Mouse (Mus musculus) liver, postnatal 0 days (tissue): ENCODE results near the gene Lpcat2. TPM values are rescaled to one million over a fixed set of nuclear protein-coding genes. Genes with fewer than 3 reads are reported as not detected.

Experiments used
- ATAC-seq: fragments of 200-750 bp; cut with Nextera tagmentation; 2 replicates; pipeline ENCODE4 v1.8.0; 2017; ENCODE audit warnings: mild to moderate bottlenecking, moderate library complexity
- DNase-seq: peaks from one replicate; pipeline ENCODE4 v3.0.0-alpha.2; 2016
- H3K27ac ChIP-seq: fragments of 300-500 bp; sonication (generic); 2 replicates; pipeline ENCODE4 v1.5.1; 2014; ENCODE audit warnings: antibody characterized with exemption, moderate library complexity, mild to moderate bottlenecking, low read depth
- H3K27me3 ChIP-seq: fragments of 300-500 bp; sonication (generic); 2 replicates; pipeline ENCODE4 v1.6.1; 2014; ENCODE audit warnings: low read length, control low read depth, mixed read lengths; ENCODE audit not compliant: insufficient read depth
- H3K36me3 ChIP-seq: fragments of 300-500 bp; sonication (generic); replicated peaks from 2 replicates; pipeline ENCODE4 v1.6.1; 2014; ENCODE audit warnings: mild to moderate bottlenecking, control low read depth, low read length, moderate library complexity, mixed read lengths; ENCODE audit not compliant: insufficient read depth
- H3K4me1 ChIP-seq: fragments of 300-500 bp; sonication (generic); 2 replicates; pipeline ENCODE4 v1.6.1; 2014; ENCODE audit warnings: antibody characterized with exemption, mild to moderate bottlenecking, control low read depth; ENCODE audit not compliant: insufficient read depth
- H3K4me2 ChIP-seq: fragments of 300-500 bp; sonication (generic); 2 replicates; pipeline ENCODE4 v1.6.1; 2014; ENCODE audit warnings: low read depth, mild to moderate bottlenecking, low read length, moderate library complexity, mixed read lengths
- H3K4me3 ChIP-seq: fragments of 300-500 bp; sonication (generic); 2 replicates; pipeline ENCODE4 v1.5.1; 2014; ENCODE audit warnings: low read depth, low read length
- H3K9ac ChIP-seq: fragments of 300-500 bp; sonication (generic); replicated peaks from 2 replicates; pipeline ENCODE4 v1.6.1; 2014; ENCODE audit warnings: mild to moderate bottlenecking, moderate library complexity
- H3K9me3 ChIP-seq: fragments of 300-500 bp; sonication (generic); 2 replicates; pipeline ENCODE4 v1.6.1; 2016; ENCODE audit warnings: mild to moderate bottlenecking, control low read depth, low read length, mixed read lengths
- CTCF ChIP-seq: sonication (generic); IDR thresholded peaks from 2 replicates; pipeline ENCODE4 v1.5.1; 2016; ENCODE audit warnings: antibody characterized with exemption, low read depth
- EP300 ChIP-seq: IDR thresholded peaks from 2 replicates; pipeline ENCODE4 v1.6.1; 2016; ENCODE audit warnings: antibody characterized with exemption, low read depth, mild to moderate bottlenecking
- WGBS: fragments of 180-500 bp; shearing (Covaris S2); extraction: QIAGEN DNeasy Blood & Tissue Kit; methylation state at CpG from one replicate; pipeline ENCODE4 v1.1.7; 2014; ENCODE audit not compliant: insufficient replicate concordance; 5-methylcytosine and 5-hydroxymethylcytosine counted together
- polyA plus RNA-seq: library from polyadenylated mRNA; unstranded; fragments of >200 nt; fragmentation: Nextera tagmentation; extraction: Ambion mirVana; gene quantifications from 2 replicates; pipeline ENCODE4 v1.2.1, GENCODE M21; 2015

The Lpcat2 gene
- polyA plus RNA-seq, 1 experiment from 2014 or later = 9.0 TPM

- Histone ChIP-seq H3K27me3 (no peaks in the 10 kb centered on the region), H3K4me3 (no peak overlapping the region), H3K4me2 (no peak overlapping the region), H3K27ac (no peak overlapping the region), H3K36me3 (no peaks in the 10 kb centered on the region), H3K9me3 (no peaks in the 10 kb centered on the region), H3K9ac (no peak overlapping the region), H3K4me1 (no peaks in the 10 kb centered on the region)
- DNase-seq (no peak), ATAC-seq (no peak)
- 56% methylated on average over 2 of the region's 2 CpGs for WGBS
- TF ChIP-seq EP300 (no peak), CTCF (no peak)
Observed at GRCm38 (mm10) chr8:92893870-92894269, 38.7 kb downstream of the Lpcat2 start.

- Histone ChIP-seq H3K9ac (no peak overlapping the region), H3K9me3 (no peaks in the 10 kb centered on the region), H3K4me2 (no peak overlapping the region), H3K4me3 (no peak overlapping the region), H3K36me3 (no peaks in the 10 kb centered on the region), H3K27me3 (no peaks in the 10 kb centered on the region), H3K4me1 (no peaks in the 10 kb centered on the region), H3K27ac (no peak overlapping the region)
- ATAC-seq (no peak), DNase-seq (no peak)
- 75% methylated on average over 7 of the region's 7 CpGs for whole genome bisulfite sequencing
- TF ChIP-seq CTCF = no peak
- no peak for TF ChIP-seq EP300
Observed at GRCm38 (mm10) chr8:92895053-92895452, 39.9 kb downstream of the Lpcat2 start.

- no peak overlapping the region for H3K4me3 ChIP-seq
- ATAC-seq (no peak), DNase-seq (no peak)
- H3K9ac ChIP-seq = no peak overlapping the region
- no peaks in the 10 kb centered on the region for H3K4me1 ChIP-seq
- no peak overlapping the region for H3K4me2 ChIP-seq
- H3K27ac ChIP-seq = no peak overlapping the region
- no peak for TF ChIP-seq CTCF
- TF ChIP-seq EP300 = no peak
- H3K36me3 ChIP-seq = no peaks in the 10 kb centered on the region
- H3K9me3 ChIP-seq = no peaks in the 10 kb centered on the region
- WGBS = 72% methylated on average over 1 of the region's 1 CpGs
- no peaks in the 10 kb centered on the region for H3K27me3 ChIP-seq
Observed at GRCm38 (mm10) chr8:92896056-92896455, 40.9 kb downstream of the Lpcat2 start.

- Histone ChIP-seq H3K36me3 (no peaks in the 10 kb centered on the region), H3K9me3 (no peaks in the 10 kb centered on the region), H3K4me2 (no peak overlapping the region), H3K4me3 (no peak overlapping the region), H3K9ac (no peak overlapping the region), H3K27ac (no peak overlapping the region), H3K27me3 (no peaks in the 10 kb centered on the region), H3K4me1 (no peaks in the 10 kb centered on the region)
- no peak for TF ChIP-seq CTCF
- no peak for TF ChIP-seq EP300
- no peak for DNase-seq
- WGBS = 63% methylated on average over 5 of the region's 5 CpGs
- ATAC-seq = no peak
Observed at GRCm38 (mm10) chr8:92896611-92897010, 41.5 kb downstream of the Lpcat2 start.

GRCm38 (mm10) chr8:92897794-92898193 is 42.7 kb downstream of the Lpcat2 start:
- no peaks in the 10 kb centered on the region for H3K36me3 ChIP-seq
- WGBS = 66% methylated on average over 4 of the region's 4 CpGs
- DNase-seq = no peak
- no peak for TF ChIP-seq EP300
- TF ChIP-seq CTCF = no peak
- H3K27ac ChIP-seq = no peak overlapping the region
- no peaks in the 10 kb centered on the region for H3K27me3 ChIP-seq
- no peak overlapping the region for H3K9ac ChIP-seq
- no peak overlapping the region for H3K4me3 ChIP-seq
- H3K4me1 ChIP-seq = no peaks in the 10 kb centered on the region
- no peaks in the 10 kb centered on the region for H3K9me3 ChIP-seq
- H3K4me2 ChIP-seq = no peak overlapping the region
- ATAC-seq = no peak

GRCm38 (mm10) chr8:92899590-92899989 is 44.5 kb downstream of the Lpcat2 start:
- 85% methylated on average over 9 of the region's 9 CpGs for WGBS
- Histone ChIP-seq H3K4me1 (no peaks in the 10 kb centered on the region), H3K4me2 (no peak overlapping the region), H3K27me3 (no peaks in the 10 kb centered on the region), H3K4me3 (no peak overlapping the region), H3K36me3 (no peaks in the 10 kb centered on the region), H3K27ac (no peak overlapping the region), H3K9ac (no peak overlapping the region), H3K9me3 (no peaks in the 10 kb centered on the region)
- TF ChIP-seq EP300 (no peak), CTCF (no peak)
- no peak for DNase-seq
- ATAC-seq = no peak

GRCm38 (mm10) chr8:92901107-92901506 is 46.0 kb downstream of the Lpcat2 start, which contains the start of gene Capns2:
Gene Capns2, plus strand, starts transcription at chr8:92901407.
- 88% methylated on average over 5 of the region's 5 CpGs for WGBS
- no peak for ATAC-seq
- no peak within 1 kb of the TSS for H3K4me3 ChIP-seq
- no peaks in the 10 kb centered on the region for H3K36me3 ChIP-seq
- no peaks in the 10 kb centered on the region for H3K9me3 ChIP-seq
- no peak within 1 kb of the TSS for H3K27ac ChIP-seq
- no peak within 1 kb of the TSS for H3K9ac ChIP-seq
- DNase-seq = no peak
- TF ChIP-seq CTCF (no peak), EP300 (no peak)
- no peaks in the 10 kb centered on the region for H3K4me1 ChIP-seq
- H3K27me3 ChIP-seq = no peaks in the 10 kb centered on the region
- H3K4me2 ChIP-seq = no peak within 1 kb of the TSS
